Mouse (Mus musculus) neural tube, embryonic 12.5 days (tissue): Measurements from ENCODE around the gene Rasl11b. TPM values are rescaled to one million over a fixed set of nuclear protein-coding genes. Genes with fewer than 3 reads are reported as not detected.
A peak's percentile ranks its signal among the peaks of the same experiment; 100 is the strongest.

Experiments
- ATAC-seq: fragments of 200-750 bp; cut with Nextera tagmentation; 2 replicates; pipeline ENCODE4 v1.8.0; 2017; ENCODE audit warnings: low read depth, mild to moderate bottlenecking, moderate TSS enrichment, moderate library complexity; ENCODE audit not compliant: low FRiP score
- H3K27ac ChIP-seq: fragments of 300-500 bp; sonication (generic); 2 replicates; pipeline ENCODE4 v1.5.1; 2016
- H3K27me3 ChIP-seq: fragments of 300-500 bp; sonication (generic); replicated peaks from 2 replicates; pipeline ENCODE4 v1.6.1; 2016; ENCODE audit warnings: mild to moderate bottlenecking
- H3K36me3 ChIP-seq: fragments of 300-500 bp; sonication (generic); 2 replicates; pipeline ENCODE4 v1.6.1; 2016; ENCODE audit warnings: mild to moderate bottlenecking
- H3K4me1 ChIP-seq: fragments of 300-500 bp; sonication (generic); 2 replicates; pipeline ENCODE4 v1.6.1; 2016
- H3K4me2 ChIP-seq: fragments of 300-500 bp; sonication (generic); replicated peaks from 2 replicates; pipeline ENCODE4 v1.6.1; 2016; ENCODE audit warnings: mild to moderate bottlenecking
- H3K4me3 ChIP-seq: fragments of 300-500 bp; sonication (generic); 2 replicates; pipeline ENCODE4 v1.5.1; 2016
- H3K9ac ChIP-seq: fragments of 300-500 bp; sonication (generic); 2 replicates; pipeline ENCODE4 v1.6.1; 2016; ENCODE audit warnings: mild to moderate bottlenecking
- H3K9me3 ChIP-seq: fragments of 300-500 bp; sonication (generic); 2 replicates; pipeline ENCODE4 v1.6.1; 2016; ENCODE audit warnings: mild to moderate bottlenecking
- WGBS: fragments of 180-500 bp; shearing (Covaris S2); methylation state at CpG from one replicate; pipeline ENCODE4 v1.1.7; 2016; 5-methylcytosine and 5-hydroxymethylcytosine counted together
- polyA plus RNA-seq: library from polyadenylated mRNA; unstranded; fragments of >200 nt; fragmentation: Nextera tagmentation; extraction: Ambion mirVana; gene quantifications from 2 replicates; pipeline ENCODE4 v1.2.1, GENCODE M21; 2016

Rasl11b gene
- polyA plus RNA-seq, 1 experiment from 2014 or later: 41.7 TPM

DNA sequence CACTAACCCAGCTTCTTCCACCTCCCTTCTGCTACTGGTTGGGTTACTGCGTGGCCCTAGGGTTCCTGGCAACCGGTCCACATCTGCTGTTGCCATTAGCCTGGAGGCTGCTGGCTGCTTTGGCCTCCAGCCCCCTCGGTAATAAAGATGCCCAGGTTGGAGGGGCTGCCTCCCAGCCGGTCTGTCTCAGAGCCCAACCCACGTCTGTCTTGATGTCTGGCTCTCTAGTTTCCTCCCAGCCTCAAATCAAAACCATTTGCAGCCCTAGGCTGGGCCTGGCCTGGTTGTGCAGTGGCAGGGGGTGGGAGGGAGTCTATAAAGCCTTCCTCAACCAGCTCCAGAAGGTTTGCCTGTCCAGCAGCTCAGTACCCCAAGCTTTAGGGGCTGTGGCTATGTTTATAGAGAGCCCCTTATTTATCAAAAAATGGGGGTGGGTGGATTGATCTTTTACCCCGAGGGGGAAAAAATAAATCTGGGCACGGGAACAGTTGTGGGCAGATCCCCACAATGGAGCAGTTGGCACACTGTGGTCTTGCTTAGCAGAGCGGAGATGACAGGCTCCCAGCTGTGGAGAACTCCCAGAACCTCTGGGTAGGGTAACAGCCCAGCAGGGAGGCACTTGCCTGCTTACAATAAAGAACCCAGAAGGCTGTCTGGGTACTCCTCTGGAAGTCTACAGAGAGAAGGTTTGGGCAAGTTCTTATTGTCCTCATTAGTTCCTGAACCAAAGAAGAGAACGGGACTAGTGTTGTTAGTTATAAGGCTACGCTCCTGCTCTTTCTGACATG lies 6.7 kb downstream of the Rasl11b start:
- Histone ChIP-seq H3K36me3 (peaks cover 14% of the 10 kb centered on the region), H3K4me3 (no peak overlapping the region), H3K9ac (no peak overlapping the region), H3K27ac (no peak overlapping the region), H3K4me2 (no peak overlapping the region), H3K4me1 (peaks cover 38% of the 10 kb centered on the region), H3K27me3 (no peaks in the 10 kb centered on the region), H3K9me3 (no peaks in the 10 kb centered on the region)
- ATAC-seq: no peak
- WGBS: 51% methylated on average over 10 of the region's 10 CpGs

DNA sequence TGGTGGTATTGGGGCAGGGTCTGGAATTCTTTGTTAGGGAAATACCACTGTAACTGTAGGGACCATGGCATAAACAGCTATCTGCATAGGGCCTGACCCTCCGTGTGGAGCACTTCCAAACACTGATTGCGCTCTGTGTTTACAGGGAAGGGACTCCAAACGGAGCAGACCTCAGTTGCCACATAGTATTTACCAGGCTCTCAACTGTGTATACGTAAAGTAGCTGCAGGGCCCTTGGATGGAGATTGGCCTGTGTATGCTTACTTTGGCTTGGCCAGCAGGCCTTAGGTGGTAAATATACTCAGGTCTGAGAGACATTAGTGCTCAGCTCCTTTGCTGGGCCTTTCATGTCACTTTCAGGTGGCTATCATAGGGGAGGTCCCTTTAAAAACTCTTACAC lies 7.4 kb downstream of the Rasl11b start:
- Histone ChIP-seq H3K27ac (no peak overlapping the region), H3K4me3 (no peak overlapping the region), H3K4me2 (no peak overlapping the region), H3K9ac (no peak overlapping the region), H3K36me3 (peaks cover 11% of the 10 kb centered on the region), H3K4me1 (peaks cover 30% of the 10 kb centered on the region), H3K27me3 (no peaks in the 10 kb centered on the region), H3K9me3 (no peaks in the 10 kb centered on the region)
- no peak for ATAC-seq
- WGBS: 86% methylated on average over 4 of the region's 4 CpGs

DNA sequence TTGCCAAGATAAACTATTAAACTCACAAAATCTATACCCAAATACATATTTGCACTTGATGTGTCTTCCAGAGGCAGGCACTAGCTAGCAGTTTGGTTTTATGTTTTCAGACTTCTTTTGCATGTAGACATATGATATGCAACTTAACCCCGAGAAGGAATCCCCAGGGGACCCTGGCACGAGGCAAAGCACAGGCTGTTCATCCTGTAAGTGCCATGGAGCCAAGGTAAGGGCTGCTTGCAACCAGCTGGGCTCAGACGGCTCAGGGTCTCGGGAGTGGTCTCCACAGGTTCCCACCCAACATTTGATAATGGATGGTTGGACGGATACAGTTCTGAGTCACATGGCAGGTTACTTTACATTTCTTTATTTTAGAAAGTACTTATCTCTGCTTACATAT lies 9.4 kb downstream of the Rasl11b start:
- ATAC-seq: no peak
- H3K36me3 ChIP-seq: peaks cover 3% of the 10 kb centered on the region
- H3K9me3 ChIP-seq: no peaks in the 10 kb centered on the region
- H3K4me3 ChIP-seq: no peak overlapping the region
- H3K27me3 ChIP-seq: no peaks in the 10 kb centered on the region
- H3K9ac ChIP-seq: no peak overlapping the region
- no peak overlapping the region for H3K4me2 ChIP-seq
- no peak overlapping the region for H3K27ac ChIP-seq
- H3K4me1 ChIP-seq: peaks cover 16% of the 10 kb centered on the region
- 64% methylated on average over 5 of the region's 5 CpGs for WGBS

DNA sequence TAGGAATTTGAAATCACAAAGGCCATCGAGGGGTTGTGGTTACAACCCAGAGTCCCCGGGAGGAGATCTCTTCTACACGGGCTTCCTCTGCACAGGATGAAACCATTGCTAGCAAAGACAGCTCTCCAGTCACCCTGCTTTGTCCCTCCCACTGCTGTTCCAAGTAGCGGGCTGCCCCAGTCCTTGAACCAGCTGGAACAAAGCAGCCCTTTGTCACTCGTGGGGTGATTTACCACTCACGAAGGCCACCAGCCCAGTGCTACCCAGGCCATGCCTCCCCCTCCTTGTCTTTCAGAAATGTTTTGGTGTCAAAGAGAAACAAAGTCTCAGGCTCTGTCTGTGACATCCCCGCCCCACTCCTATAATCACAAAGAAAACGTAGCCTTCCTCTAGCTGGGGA lies 10.4 kb downstream of the Rasl11b start:
- Histone ChIP-seq H3K4me1 (peaks cover 13% of the 10 kb centered on the region), H3K4me3 (no peak overlapping the region), H3K9ac (no peak overlapping the region), H3K4me2 (0 out of 2 replicates have a peak overlapping the region, but pooled peaks have one; percentile 9), H3K9me3 (no peaks in the 10 kb centered on the region), H3K27ac (no peak overlapping the region), H3K27me3 (no peaks in the 10 kb centered on the region), H3K36me3 (peaks cover 3% of the 10 kb centered on the region; the same call in 1 of the 2 replicates)
- 15% methylated on average over 8 of the region's 8 CpGs for WGBS
- ATAC-seq: peak; percentile 76

DNA sequence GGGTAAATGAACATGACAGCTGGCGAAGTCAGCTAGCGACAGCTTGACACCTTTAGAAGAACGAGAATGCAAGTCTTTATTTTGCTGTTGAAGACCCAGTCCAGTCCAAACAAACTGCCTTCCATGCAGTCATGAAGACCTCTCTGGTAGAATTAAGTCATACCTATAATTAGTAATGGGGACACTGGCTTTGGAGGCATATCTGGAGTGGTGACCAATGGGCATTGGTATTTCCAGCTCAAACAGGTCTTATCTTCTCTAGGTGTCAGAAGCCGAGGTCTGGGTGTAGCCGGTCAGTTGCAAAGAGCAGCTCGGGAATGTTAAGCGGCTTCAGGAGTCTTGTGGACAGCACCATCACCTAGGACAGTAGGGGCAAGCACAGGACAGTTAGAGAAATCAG lies 11.0 kb downstream of the Rasl11b start:
- no peak overlapping the region for H3K9ac ChIP-seq
- H3K4me1 ChIP-seq: peaks cover 13% of the 10 kb centered on the region
- ATAC-seq: no peak
- H3K27ac ChIP-seq: no peak overlapping the region
- no peak overlapping the region for H3K4me2 ChIP-seq
- H3K9me3 ChIP-seq: no peaks in the 10 kb centered on the region
- no peaks in the 10 kb centered on the region for H3K27me3 ChIP-seq
- H3K36me3 ChIP-seq: peaks cover 3% of the 10 kb centered on the region; the same call in 1 of the 2 replicates
- 83% methylated on average over 7 of the region's 7 CpGs for WGBS
- H3K4me3 ChIP-seq: no peak overlapping the region

DNA sequence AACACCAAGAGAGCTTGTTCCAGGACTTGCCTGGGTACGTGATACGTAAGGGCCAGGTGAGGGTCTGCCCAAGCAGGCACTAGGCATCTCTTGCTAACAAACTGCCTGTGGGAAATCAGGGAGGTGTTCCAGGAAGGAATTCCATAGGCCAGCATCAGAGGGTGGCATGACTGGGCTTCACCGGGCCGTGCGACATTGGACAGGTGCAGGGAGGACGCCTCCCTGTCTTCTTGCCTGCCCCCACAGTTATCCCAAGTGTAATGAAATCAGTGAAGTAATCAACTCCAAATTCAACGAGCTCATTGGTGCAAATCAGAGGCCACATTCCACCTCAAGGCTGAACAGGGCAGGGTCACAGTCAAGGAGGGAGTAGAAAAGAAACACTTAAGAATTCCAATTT lies 11.6 kb downstream of the Rasl11b start:
- H3K9me3 ChIP-seq: no peaks in the 10 kb centered on the region
- H3K4me1 ChIP-seq: peaks cover 9% of the 10 kb centered on the region
- no peak for ATAC-seq
- 90% methylated on average over 7 of the region's 7 CpGs for WGBS
- no peaks in the 10 kb centered on the region for H3K27me3 ChIP-seq
- no peak overlapping the region for H3K4me2 ChIP-seq
- H3K27ac ChIP-seq: no peak overlapping the region
- H3K9ac ChIP-seq: no peak overlapping the region
- H3K36me3 ChIP-seq: peaks cover 3% of the 10 kb centered on the region; the same call in 1 of the 2 replicates
- no peak overlapping the region for H3K4me3 ChIP-seq

DNA sequence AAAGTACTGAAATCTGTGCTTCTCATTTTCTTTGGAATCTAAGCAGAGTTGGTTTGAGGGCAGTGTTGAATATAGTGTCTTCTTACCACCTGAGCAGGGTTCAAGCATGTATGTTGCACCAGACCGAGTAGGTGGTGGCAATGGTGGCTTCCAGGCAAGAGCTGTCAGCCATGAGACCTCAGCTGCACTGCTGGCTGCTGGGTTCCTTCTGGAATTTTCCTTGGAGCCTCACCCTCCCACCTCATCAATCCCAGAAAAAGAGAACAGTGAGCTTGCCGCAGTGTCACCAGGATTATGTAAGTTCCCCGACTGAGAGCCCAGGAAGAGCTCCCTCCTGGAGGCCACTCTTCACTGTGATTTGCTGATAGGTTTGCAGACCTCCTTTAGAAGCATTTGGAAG lies 12.1 kb downstream of the Rasl11b start:
- Histone ChIP-seq H3K9ac (no peak overlapping the region), H3K36me3 (peaks cover 3% of the 10 kb centered on the region; the same call in 1 of the 2 replicates)
- ATAC-seq: no peak

DNA sequence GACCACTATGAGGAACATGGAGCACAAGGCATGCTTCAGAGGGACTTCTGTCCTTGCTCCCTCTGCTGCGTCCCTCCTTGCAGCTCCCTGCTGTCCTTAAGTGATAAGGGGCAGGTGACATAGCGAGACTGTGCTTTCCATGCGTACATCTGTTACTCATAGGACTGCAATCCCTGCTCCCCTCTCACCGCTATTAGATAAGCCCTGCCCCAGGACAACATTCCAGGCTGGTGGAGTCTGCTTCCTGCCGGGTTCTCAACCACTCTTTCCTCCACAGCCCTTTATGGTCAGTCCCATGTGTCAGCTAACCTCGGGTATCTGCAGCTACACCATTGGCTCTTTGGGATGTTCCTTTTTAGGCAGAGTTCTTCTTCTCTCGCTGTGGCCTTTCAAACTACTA lies 13.4 kb downstream of the Rasl11b start:
- no peak for ATAC-seq
- H3K27me3 ChIP-seq: no peaks in the 10 kb centered on the region
- no peak overlapping the region for H3K9ac ChIP-seq
- H3K4me2 ChIP-seq: no peak overlapping the region
- H3K9me3 ChIP-seq: no peaks in the 10 kb centered on the region
- H3K4me1 ChIP-seq: peaks cover 9% of the 10 kb centered on the region
- no peak overlapping the region for H3K27ac ChIP-seq
- 0 out of 2 replicates have a peak, but pooled peaks cover under 1% of the 10 kb centered on the region for H3K36me3 ChIP-seq
- no peak overlapping the region for H3K4me3 ChIP-seq
- 64% methylated on average over 7 of the region's 7 CpGs for WGBS

More for the DNA sequence above, 12.1 kb downstream of the Rasl11b start:
- Histone ChIP-seq H3K4me2 (no peak overlapping the region), H3K27ac (no peak overlapping the region), H3K9me3 (no peaks in the 10 kb centered on the region), H3K4me3 (no peak overlapping the region), H3K27me3 (no peaks in the 10 kb centered on the region), H3K4me1 (peaks cover 9% of the 10 kb centered on the region)
- WGBS: 86% methylated on average over 3 of the region's 3 CpGs

DNA sequence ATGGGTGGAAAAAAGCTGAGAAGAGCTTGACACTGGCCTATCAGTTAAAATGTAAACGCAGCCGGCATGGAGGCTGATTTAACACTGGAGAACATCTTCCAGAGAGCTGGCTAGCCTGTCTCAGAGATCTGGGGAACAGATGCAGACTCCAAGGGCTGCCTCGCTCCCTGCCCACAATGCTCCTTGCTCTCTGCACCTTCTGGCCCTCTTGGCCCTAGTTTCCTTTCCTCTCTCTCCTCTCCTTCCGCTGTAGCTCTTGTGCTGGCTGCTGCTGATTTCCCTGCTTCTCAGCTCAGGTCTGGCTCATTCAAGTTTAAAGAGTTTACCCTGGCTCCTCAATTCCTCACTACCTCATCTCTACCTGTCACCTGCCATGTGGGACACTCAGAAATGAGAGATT lies 14.6 kb downstream of the Rasl11b start:
- no peak overlapping the region for H3K4me2 ChIP-seq
- peaks cover 14% of the 10 kb centered on the region for H3K4me1 ChIP-seq
- H3K4me3 ChIP-seq: no peak overlapping the region
- H3K27me3 ChIP-seq: no peaks in the 10 kb centered on the region
- 86% methylated on average over 4 of the region's 4 CpGs for WGBS
- ATAC-seq: no peak
- H3K9me3 ChIP-seq: no peaks in the 10 kb centered on the region
- H3K36me3 ChIP-seq: no peaks in the 10 kb centered on the region
- H3K27ac ChIP-seq: no peak overlapping the region
- no peak overlapping the region for H3K9ac ChIP-seq

DNA sequence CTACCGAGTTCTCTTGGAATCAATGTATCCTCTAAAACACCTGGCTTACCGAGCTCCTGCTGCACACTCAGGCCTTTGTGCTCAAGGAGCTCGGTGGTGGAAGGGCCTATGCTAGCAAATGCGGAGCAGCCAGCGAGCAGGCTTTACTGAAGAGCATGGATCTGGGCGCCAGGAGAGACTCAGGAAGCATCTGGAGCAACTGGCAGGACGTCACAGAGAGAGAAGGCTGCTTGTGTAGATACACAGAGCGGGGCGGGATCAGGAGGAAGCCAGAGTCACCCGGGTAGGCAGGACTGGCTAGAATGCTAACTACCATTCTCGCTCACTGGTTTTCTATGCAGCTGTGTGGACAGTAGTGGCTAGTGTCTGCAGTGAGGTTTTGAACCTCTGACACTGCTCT lies 16.3 kb downstream of the Rasl11b start:
- Histone ChIP-seq H3K4me2 (no peak overlapping the region), H3K9ac (no peak overlapping the region), H3K27ac (no peak overlapping the region), H3K9me3 (no peaks in the 10 kb centered on the region), H3K27me3 (no peaks in the 10 kb centered on the region), H3K4me1 (peaks cover 14% of the 10 kb centered on the region), H3K36me3 (no peaks in the 10 kb centered on the region), H3K4me3 (no peak overlapping the region)
- whole genome bisulfite sequencing: 73% methylated on average over 11 of the region's 11 CpGs
- ATAC-seq: no peak

DNA sequence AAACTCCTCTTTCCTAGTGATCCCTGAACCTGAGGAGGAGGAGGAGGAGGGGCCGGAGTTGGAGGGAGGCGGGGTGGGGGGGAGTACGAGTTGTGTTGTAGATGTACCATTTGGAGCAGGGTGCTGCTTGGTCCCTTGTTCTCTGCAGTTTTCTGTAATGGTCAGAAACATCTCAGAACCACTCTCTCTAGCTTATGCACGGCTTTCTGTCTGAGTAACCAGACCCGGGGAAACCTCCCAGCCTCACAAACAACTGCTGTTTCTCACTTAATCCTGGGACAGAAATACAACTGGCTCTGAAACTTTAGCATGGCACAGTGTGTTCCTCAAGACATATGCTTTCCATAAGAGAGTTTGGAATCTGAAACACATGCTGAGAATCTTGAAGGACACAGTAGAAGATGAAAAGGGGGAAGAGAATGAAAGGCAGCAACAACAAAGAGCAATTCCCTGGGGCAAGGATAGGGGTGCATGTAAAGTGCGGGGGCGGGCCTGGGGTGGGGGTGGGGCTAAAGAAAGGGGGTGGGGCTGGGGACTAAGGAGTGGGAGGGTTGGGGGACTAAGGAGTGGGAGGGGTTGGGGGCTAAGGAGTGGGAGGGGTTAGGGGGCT lies 19.5 kb downstream of the Rasl11b start:
- no peak overlapping the region for H3K27ac ChIP-seq
- 0 out of 2 replicates have a peak overlapping the region, but pooled peaks have one; percentile 2 for H3K9ac ChIP-seq
- H3K27me3 ChIP-seq: no peaks in the 10 kb centered on the region
- ATAC-seq: peak; percentile 55
- no peaks in the 10 kb centered on the region for H3K36me3 ChIP-seq
- WGBS: 3% methylated on average over 7 of the region's 7 CpGs
- H3K4me2 ChIP-seq: peak overlapping the region; percentile 35
- H3K4me1 ChIP-seq: peaks cover 14% of the 10 kb centered on the region
- H3K4me3 ChIP-seq: no peak overlapping the region
- H3K9me3 ChIP-seq: no peaks in the 10 kb centered on the region

DNA sequence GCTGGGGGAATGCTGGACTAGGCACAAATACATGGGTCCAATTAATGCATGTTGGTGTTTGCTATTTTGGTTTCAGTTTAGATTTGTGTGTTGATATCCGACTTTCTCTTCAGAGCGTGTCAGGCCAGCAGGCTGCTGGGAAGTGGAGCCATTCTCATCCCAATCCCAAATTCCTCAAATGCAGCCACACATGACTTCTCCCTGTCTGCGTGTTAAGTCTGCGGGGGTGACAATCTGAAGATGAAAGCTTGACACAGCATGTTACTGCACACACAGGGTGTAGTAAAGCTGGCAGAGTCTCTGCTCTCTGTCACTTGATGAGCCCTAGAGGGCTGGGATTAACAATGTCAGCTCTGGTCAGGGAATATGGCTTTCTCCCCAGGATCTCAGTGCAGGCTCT lies 20.0 kb downstream of the Rasl11b start:
- Histone ChIP-seq H3K27ac (no peak overlapping the region), H3K9ac (0 out of 2 replicates have a peak overlapping the region, but pooled peaks have one; percentile 17), H3K9me3 (no peaks in the 10 kb centered on the region), H3K4me2 (peak overlapping the region; percentile 35), H3K27me3 (no peaks in the 10 kb centered on the region), H3K36me3 (no peaks in the 10 kb centered on the region), H3K4me3 (no peak overlapping the region), H3K4me1 (peaks cover 14% of the 10 kb centered on the region)
- peak; percentile 55 for ATAC-seq
- 20% methylated on average over 4 of the region's 4 CpGs for WGBS
